Mouse (Mus musculus) left cerebral cortex, postnatal 36 days (tissue): ENCODE results near the gene Agbl1. TPM values are rescaled to one million over a fixed set of nuclear protein-coding genes. Genes with fewer than 3 reads are reported as not detected.

Source experiments
- DNase-seq, 2 experiments: peaks; one replicate each; pipeline ENCODE4 v3.0.0; 2021 to 2022; ENCODE audit warnings: low spot score in 2 of 2, mixed read lengths in 1 of 2
- intact Hi-C: fragments of 180-260 bp; cut with DNase I; formaldehyde crosslinking; loops from one replicate; pipeline ENCODE4 v1.15.1; 2025
- total RNA-seq, 2 experiments: library from RNA; stranded (reverse); gene quantifications; 2 replicates each; pipeline ENCODE4 v1.2.3; 2021

Gene Agbl1
- total RNA-seq, 2 experiments from 2014 or later = 0.37 to 0.43 TPM

DNA sequence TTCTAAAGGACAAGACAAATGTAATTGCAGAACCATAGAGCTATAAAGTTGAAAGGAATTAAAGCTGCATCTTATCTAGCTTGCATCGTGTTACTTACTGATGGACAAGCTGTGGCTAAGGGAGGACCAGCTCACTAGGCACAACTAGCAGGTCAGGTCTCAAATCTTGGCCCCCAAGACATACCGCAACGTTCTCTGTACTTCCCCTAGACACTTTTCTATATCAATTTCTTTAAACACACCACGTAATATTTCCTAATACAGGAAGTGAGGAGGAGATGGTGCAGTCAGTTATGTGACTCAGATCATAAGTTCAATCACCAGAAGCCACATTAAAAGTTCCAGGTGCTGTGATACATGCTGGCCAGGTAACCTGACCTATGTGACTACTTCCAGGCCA, 919.1 kb downstream of the Agbl1 start:
- no peak for DNase-seq
- intact Hi-C loops = no loop called here

DNA sequence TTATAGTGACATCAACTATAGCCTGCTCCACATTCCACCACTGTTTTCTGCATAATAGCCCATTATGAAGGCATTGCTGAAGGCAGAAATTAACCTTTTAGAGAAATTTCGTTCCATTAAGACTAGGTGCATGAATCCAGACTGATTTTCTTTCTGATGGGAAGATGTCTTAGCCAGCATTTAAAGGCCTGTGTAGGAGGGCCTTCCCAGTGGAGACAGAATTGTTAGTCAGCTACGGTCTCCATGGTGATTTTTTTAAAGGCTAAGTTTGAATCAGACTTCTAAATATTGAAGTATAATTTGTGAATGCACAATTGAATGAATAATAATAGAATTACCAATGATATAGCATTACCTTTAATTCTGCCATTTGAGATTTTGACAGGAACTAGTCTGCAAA, 920.2 kb downstream of the Agbl1 start:
- intact Hi-C loops = no loop called here
- no peak for DNase-seq

DNA sequence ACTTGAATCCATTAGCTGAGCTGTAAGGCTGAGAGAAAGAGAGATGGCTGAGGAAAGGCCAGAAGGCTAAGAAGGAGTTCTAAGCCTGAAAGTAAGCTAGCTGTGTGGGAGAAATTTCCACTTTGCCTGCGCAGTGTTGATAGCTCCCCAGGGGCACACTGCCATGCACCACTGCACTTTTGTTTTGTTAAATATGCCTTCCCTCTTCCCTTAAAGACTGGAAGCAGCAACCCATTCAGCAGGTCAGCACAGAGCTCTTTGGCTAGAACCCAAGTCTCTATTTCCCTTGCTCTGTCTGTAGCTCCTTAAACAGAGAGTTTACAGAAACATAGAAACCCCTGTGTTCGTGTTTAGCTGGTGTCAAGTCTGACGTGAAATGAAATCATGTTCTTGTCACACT, 922.7 kb downstream of the Agbl1 start:
- intact Hi-C loops = no loop called here
- no peak for DNase-seq

DNA sequence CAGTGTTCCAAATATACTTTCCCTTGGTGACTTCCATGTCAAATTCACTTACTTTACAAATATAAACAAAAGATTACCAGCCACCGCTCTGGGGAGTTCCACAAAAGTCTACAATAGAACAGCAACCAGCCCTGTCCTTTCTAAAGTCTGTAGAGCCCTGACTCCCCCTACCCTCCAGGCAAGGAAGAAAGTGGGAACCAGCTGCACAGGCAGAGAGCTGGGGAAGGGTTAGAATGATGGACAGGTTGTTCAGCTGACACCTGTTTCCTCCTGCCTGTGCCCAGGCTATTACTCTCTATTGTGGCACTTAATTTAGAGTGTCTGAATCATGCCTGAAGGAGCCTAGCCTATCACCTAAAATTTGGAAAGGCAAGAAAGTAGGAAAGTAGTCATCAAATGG, 923.2 kb downstream of the Agbl1 start:
- intact Hi-C loops = no loop called here
- DNase-seq = no peak

DNA sequence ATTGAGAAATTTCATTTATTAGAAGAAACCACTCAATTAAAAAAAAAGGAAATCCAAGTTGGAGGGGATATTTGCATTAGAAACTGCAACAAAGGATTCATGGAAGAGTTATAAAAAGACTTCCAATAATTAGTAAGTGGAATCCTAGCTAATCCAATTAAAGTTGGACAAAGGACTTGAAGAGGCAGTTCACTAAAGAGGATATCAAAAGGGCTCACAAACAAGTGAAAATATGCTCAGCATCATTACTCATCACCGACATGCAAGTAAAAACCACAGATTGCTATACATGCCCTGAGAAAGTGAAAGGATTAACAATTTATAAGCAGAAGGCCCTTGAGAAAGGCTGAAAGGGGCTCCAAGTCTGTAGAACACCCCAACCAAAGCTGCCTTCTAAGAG, 935.2 kb downstream of the Agbl1 start:
- no peak for DNase-seq
- intact Hi-C loops = no loop called here
